Mouse (Mus musculus): ENCODE measurements at regions not wholly inside any gene's neighbourhood (a gene's known extent, or its start where the extent isn't known, plus 50 kb on each side); places are given as distances from the start of the nearest gene placed in this dataset.
A peak's percentile ranks its signal among the peaks of the same experiment; 100 is the strongest.

- Histone ChIP-seq H3K9ac (ENCODE audit: low read length) (no peak overlapping the region), H3K4me3 (ENCODE audit: low read depth, low read length) (no peak overlapping the region), H3K4me1 (replicated peaks; ENCODE audit: control insufficient read depth, insufficient read depth) (no peaks in the 10 kb centered on the region), H3K4me2 (replicated peaks; ENCODE audit: low read depth) (no peak overlapping the region), H3K27ac (replicated peaks) (no peak overlapping the region), H3K27me3 (ENCODE audit: control insufficient read depth, insufficient read depth, low read length) (no peaks in the 10 kb centered on the region), H3K9me3 (ENCODE audit: control insufficient read depth, low read length) (no peaks in the 10 kb centered on the region), H3K36me3 (ENCODE audit: control insufficient read depth, insufficient read depth, low read length) (no peaks in the 10 kb centered on the region)
- DNase-seq (ENCODE audit: low spot score), result no peak
- WGBS, result 70% methylated on average over 3 of the region's 3 CpGs
- TF ChIP-seq CTCF (IDR thresholded peaks at IDR 0.05; ENCODE audit: low read depth) (no peak), EP300 (optimal IDR thresholded peaks at IDR 0.05) (no peak)
- ATAC-seq (ENCODE audit: low FRiP score, low TSS enrichment), result peak; percentile 47
These were observed 201.5 kb downstream of the Ly86 start for GRCm38 (mm10) chr13:37546556-37546955.

DNA sequence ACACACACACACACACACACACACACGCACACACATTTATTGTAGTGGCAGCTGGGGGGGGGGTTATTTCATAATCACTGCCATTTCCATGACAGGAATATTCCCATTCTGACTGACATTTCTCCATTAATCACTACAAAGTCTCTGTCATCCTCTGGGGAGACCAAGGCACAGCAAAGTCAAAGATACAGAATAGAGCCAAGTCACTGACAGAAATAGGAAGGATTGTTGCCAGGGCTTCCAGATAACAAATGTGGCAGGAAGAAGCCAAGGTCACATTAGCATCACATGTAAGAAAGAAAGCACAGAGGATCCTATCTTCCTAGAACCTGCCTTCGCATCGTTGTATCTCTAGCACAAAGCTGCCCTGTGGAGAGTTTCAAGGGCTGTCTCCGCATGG, 205.6 kb downstream of the Ly86 start:
- Histone ChIP-seq H3K27me3 (ENCODE audit: control insufficient read depth, insufficient read depth, low read length) (no peaks in the 10 kb centered on the region), H3K4me2 (replicated peaks; ENCODE audit: low read depth) (no peak overlapping the region), H3K36me3 (ENCODE audit: control insufficient read depth, insufficient read depth, low read length) (no peaks in the 10 kb centered on the region), H3K9me3 (ENCODE audit: control insufficient read depth, low read length) (no peaks in the 10 kb centered on the region), H3K9ac (ENCODE audit: low read length) (no peak overlapping the region), H3K4me1 (replicated peaks; ENCODE audit: control insufficient read depth, insufficient read depth) (no peaks in the 10 kb centered on the region), H3K27ac (replicated peaks) (no peak overlapping the region), H3K4me3 (ENCODE audit: low read depth, low read length) (no peak overlapping the region)
- DNase-seq (ENCODE audit: low spot score), result no peak
- 78% methylated on average over 4 of the region's 4 CpGs for WGBS
- ATAC-seq (ENCODE audit: low FRiP score, low TSS enrichment), result no peak
- no peak for TF ChIP-seq EP300 (optimal IDR thresholded peaks at IDR 0.05)
- TF ChIP-seq CTCF (IDR thresholded peaks at IDR 0.05; ENCODE audit: low read depth), result no peak

GRCm38 (mm10) chr13:37553392-37553791, 208.4 kb downstream of the Ly86 start:
- no peak overlapping the region for H3K9ac ChIP-seq (ENCODE audit: low read length)
- TF ChIP-seq EP300 (optimal IDR thresholded peaks at IDR 0.05) (no peak), CTCF (IDR thresholded peaks at IDR 0.05; ENCODE audit: low read depth) (no peak)
- no peak overlapping the region for H3K27ac ChIP-seq (replicated peaks)
- H3K4me3 ChIP-seq (ENCODE audit: low read depth, low read length), result no peak overlapping the region
- no peaks in the 10 kb centered on the region for H3K27me3 ChIP-seq (ENCODE audit: control insufficient read depth, insufficient read depth, low read length)
- H3K9me3 ChIP-seq (ENCODE audit: control insufficient read depth, low read length), result no peaks in the 10 kb centered on the region
- DNase-seq (ENCODE audit: low spot score) (no peak), ATAC-seq (ENCODE audit: low FRiP score, low TSS enrichment) (no peak)
- H3K4me1 ChIP-seq (replicated peaks; ENCODE audit: control insufficient read depth, insufficient read depth), result no peaks in the 10 kb centered on the region
- H3K4me2 ChIP-seq (replicated peaks; ENCODE audit: low read depth), result no peak overlapping the region
- WGBS, result 69% methylated on average over 5 of the region's 5 CpGs
- no peaks in the 10 kb centered on the region for H3K36me3 ChIP-seq (ENCODE audit: control insufficient read depth, insufficient read depth, low read length)

DNA sequence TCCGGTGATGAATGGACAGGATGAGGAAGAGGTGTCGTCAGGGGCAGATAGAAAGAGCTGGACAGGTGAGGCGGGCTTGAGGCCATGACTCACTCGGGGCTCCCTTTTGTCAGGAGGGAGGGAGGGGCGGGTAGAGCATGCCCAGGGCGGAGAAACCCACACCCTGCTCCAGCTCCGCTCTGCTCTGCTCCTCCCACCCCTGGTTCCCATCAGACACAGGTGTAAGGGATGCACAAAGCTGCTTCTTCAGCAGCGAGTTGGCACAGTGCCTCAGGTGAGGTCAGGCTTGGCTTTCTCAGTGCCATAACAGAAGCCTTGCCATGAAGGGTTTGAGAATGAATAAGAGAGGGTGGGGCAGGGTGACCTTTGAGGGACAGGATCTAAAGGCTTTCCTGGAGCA, 212.2 kb downstream of the Ly86 start:
- H3K9me3 ChIP-seq (ENCODE audit: control insufficient read depth, low read length), result no peaks in the 10 kb centered on the region
- no peak overlapping the region for H3K4me3 ChIP-seq (ENCODE audit: low read depth, low read length)
- no peak overlapping the region for H3K9ac ChIP-seq (ENCODE audit: low read length)
- peak; percentile 70 for DNase-seq (ENCODE audit: low spot score)
- H3K27ac ChIP-seq (replicated peaks), result no peak overlapping the region
- no peak for TF ChIP-seq CTCF (IDR thresholded peaks at IDR 0.05; ENCODE audit: low read depth)
- no peak for TF ChIP-seq EP300 (optimal IDR thresholded peaks at IDR 0.05)
- ATAC-seq (ENCODE audit: low FRiP score, low TSS enrichment), result peak; percentile 79
- no peaks in the 10 kb centered on the region for H3K27me3 ChIP-seq (ENCODE audit: control insufficient read depth, insufficient read depth, low read length)
- no peaks in the 10 kb centered on the region for H3K36me3 ChIP-seq (ENCODE audit: control insufficient read depth, insufficient read depth, low read length)
- no peak overlapping the region for H3K4me2 ChIP-seq (replicated peaks; ENCODE audit: low read depth)
- H3K4me1 ChIP-seq (replicated peaks; ENCODE audit: control insufficient read depth, insufficient read depth), result no peaks in the 10 kb centered on the region
- 46% methylated on average over 8 of the region's 8 CpGs for WGBS

DNA sequence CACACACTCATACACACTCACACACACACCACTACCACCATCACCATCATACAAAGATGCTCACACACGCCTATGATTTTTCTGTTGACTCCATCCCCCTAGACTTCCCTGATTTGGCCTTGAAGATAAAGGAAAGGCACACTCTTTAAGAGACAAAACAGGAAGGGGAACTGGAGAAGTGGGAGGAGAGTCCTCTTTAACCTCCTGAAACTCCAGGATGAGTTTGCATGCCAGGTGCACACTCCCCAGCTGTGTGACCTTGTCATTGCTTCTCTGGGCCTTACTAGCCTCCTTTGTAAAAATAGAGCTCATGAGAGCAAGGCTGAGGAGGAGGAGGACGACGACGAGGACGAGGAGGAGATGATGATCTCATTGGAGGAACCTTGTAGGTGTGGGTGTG, 212.8 kb downstream of the Ly86 start:
- Histone ChIP-seq H3K27me3 (ENCODE audit: control insufficient read depth, insufficient read depth, low read length) (no peaks in the 10 kb centered on the region), H3K4me1 (replicated peaks; ENCODE audit: control insufficient read depth, insufficient read depth) (peaks cover 3% of the 10 kb centered on the region; the same call in 1 of the 2 replicates), H3K9me3 (ENCODE audit: control insufficient read depth, low read length) (no peaks in the 10 kb centered on the region), H3K36me3 (ENCODE audit: control insufficient read depth, insufficient read depth, low read length) (no peaks in the 10 kb centered on the region), H3K27ac (replicated peaks) (no peak overlapping the region), H3K4me3 (ENCODE audit: low read depth, low read length) (no peak overlapping the region), H3K4me2 (replicated peaks; ENCODE audit: low read depth) (no peak overlapping the region), H3K9ac (ENCODE audit: low read length) (no peak overlapping the region)
- 72% methylated on average over 5 of the region's 5 CpGs for WGBS
- no peak for TF ChIP-seq CTCF (IDR thresholded peaks at IDR 0.05; ENCODE audit: low read depth)
- ATAC-seq (ENCODE audit: low FRiP score, low TSS enrichment), result no peak
- no peak for DNase-seq (ENCODE audit: low spot score)

DNA sequence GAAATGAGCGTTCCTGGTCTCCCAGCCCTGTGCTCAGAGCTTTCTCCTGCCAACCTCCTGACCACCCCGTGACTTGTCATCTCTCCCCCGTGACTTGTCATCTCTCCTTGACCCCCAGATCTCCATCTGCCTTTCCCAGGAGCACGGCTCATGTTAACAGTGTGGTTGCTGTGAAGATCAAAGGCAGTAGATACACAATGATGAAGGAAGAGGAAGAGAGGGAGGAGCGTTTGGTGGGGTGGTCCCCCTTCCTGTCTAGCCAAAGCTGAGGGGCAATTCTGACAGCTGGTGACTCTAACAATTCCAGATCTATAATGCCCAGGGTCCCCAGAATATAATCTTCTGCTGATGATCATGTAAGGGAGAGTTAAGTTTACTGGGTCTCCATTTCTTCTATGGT, 214.0 kb downstream of the Ly86 start:
- TF ChIP-seq CTCF (IDR thresholded peaks at IDR 0.05; ENCODE audit: low read depth) (no peak), EP300 (optimal IDR thresholded peaks at IDR 0.05) (no peak)
- Histone ChIP-seq H3K4me1 (replicated peaks; ENCODE audit: control insufficient read depth, insufficient read depth) (peaks cover 3% of the 10 kb centered on the region; the same call in 1 of the 2 replicates), H3K9me3 (ENCODE audit: control insufficient read depth, low read length) (no peaks in the 10 kb centered on the region), H3K27me3 (ENCODE audit: control insufficient read depth, insufficient read depth, low read length) (no peaks in the 10 kb centered on the region), H3K4me2 (replicated peaks; ENCODE audit: low read depth) (no peak overlapping the region), H3K36me3 (ENCODE audit: control insufficient read depth, insufficient read depth, low read length) (no peaks in the 10 kb centered on the region), H3K4me3 (ENCODE audit: low read depth, low read length) (no peak overlapping the region), H3K27ac (replicated peaks) (no peak overlapping the region), H3K9ac (ENCODE audit: low read length) (no peak overlapping the region)
- ATAC-seq (ENCODE audit: low FRiP score, low TSS enrichment) (no peak), DNase-seq (ENCODE audit: low spot score) (no peak)
- WGBS, result 61% methylated on average over 5 of the region's 5 CpGs

All from stomach, postnatal 0 days (tissue).